Mouse (Mus musculus) testis, adult 2 months (tissue): ENCODE measurements around the gene Aff4. TPM values are rescaled to one million over a fixed set of nuclear protein-coding genes. Genes with fewer than 3 reads are reported as not detected.
"Not testable (repeated sequence)": the region's sequence is repeated elsewhere in the genome, so short reads cannot be mapped to it uniquely, and the experiment has no call there.

Source experiments
- H3K27ac ChIP-seq: fragments of 200-500 bp; 2 replicates; pipeline ENCODE4 v1.5.1; 2012; ENCODE audit warnings: low read depth, low read length; ENCODE audit not compliant: control insufficient read depth, insufficient read depth
- H3K27me3 ChIP-seq: fragments of 200-500 bp; 2 replicates; pipeline ENCODE4 v1.6.1; 2012; ENCODE audit warnings: mild to moderate bottlenecking, low read length, moderate library complexity; ENCODE audit not compliant: control insufficient read depth, insufficient read depth
- H3K36me3 ChIP-seq: fragments of 200-500 bp; 2 replicates; pipeline ENCODE4 v1.6.1; 2012; ENCODE audit warnings: mild to moderate bottlenecking, low read length; ENCODE audit not compliant: control insufficient read depth, insufficient read depth
- H3K4me1 ChIP-seq: fragments of 200-500 bp; 2 replicates; pipeline ENCODE4 v1.6.1; 2012; ENCODE audit warnings: low read length; ENCODE audit not compliant: control insufficient read depth, insufficient read depth
- H3K4me3 ChIP-seq: fragments of 200-500 bp; 2 replicates; pipeline ENCODE4 v1.5.1; 2012; ENCODE audit warnings: low read depth, mild to moderate bottlenecking, low read length, moderate library complexity, mixed read lengths; ENCODE audit not compliant: control insufficient read depth
- CTCF ChIP-seq: fragments of 200-500 bp; IDR thresholded peaks from 2 replicates; pipeline ENCODE4 v1.5.1; 2012; ENCODE audit warnings: low read depth, mild to moderate bottlenecking, inconsistent platforms, low read length, moderate library complexity; ENCODE audit not compliant: control insufficient read depth, insufficient read depth, insufficient replicate concordance
- POLR2A ChIP-seq: fragments of 200-500 bp; IDR thresholded peaks from 2 replicates; pipeline ENCODE4 v1.6.1; 2012; ENCODE audit warnings: low read depth, mild to moderate bottlenecking, inconsistent platforms, low read length, moderate library complexity; ENCODE audit not compliant: control insufficient read depth
- polyA plus RNA-seq: library from polyadenylated mRNA; depleted of rRNA; stranded (reverse); fragments of >200 nt; gene quantifications from 2 replicates; pipeline ENCODE4 v1.2.3, GENCODE M21; 2012

Gene Aff4
- polyA plus RNA-seq, 1 experiment = 22.9 TPM

DNA sequence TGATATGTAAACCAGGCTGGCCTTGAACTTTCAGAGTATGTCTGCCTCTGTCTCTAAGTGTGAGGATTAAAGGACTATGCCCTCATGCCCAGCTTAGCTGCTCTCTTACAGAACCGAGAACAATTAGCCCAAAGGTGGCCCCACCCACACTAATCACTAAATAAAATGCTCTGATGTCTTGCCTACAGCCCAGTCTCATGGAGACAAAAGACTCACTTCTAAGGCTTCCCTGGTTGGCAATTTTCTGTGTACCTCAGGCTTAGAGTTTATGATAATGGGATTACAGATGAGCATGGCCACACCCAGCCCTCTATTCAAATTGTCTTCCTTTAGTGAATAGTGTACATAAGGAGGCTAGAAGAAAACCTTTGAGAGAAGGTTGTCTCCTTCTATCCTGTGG, 39.2 kb upstream of the Aff4 start:
- no peak overlapping the region for H3K4me3 ChIP-seq
- no peaks in the 10 kb centered on the region for H3K36me3 ChIP-seq
- H3K4me1 ChIP-seq = peaks cover 2% of the 10 kb centered on the region
- no peak overlapping the region for H3K27ac ChIP-seq
- TF ChIP-seq CTCF (no peak), POLR2A (no peak)
- no peaks in the 10 kb centered on the region for H3K27me3 ChIP-seq

- H3K4me3 ChIP-seq, H3K27ac ChIP-seq, H3K4me1 ChIP-seq, H3K36me3 ChIP-seq, H3K27me3 ChIP-seq: not testable (repeated sequence)
Observed at GRCm38 (mm10) chr11:53312823-53313222, 37.8 kb upstream of the Aff4 start.

DNA sequence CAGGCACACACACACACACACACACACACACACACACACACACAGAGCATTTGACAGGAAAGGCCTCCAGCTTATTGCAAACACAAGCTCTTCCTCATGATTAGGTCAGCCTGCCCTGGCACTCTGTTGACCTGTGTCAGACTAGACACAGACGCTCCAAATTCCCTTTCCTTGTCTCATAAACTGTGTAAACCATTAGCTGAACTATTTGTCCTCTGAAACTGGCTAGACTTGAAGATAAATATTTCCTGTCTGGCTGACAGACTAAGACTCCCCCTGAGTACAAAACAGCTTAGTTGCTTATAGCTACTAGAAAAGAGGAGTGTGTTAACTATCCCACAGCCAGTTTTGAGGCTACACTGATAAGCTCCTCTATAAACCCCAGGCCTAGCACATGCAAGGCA, 35.9 kb upstream of the Aff4 start:
- Histone ChIP-seq H3K4me1 (no peaks in the 10 kb centered on the region), H3K27me3 (no peaks in the 10 kb centered on the region), H3K4me3 (no peak overlapping the region), H3K36me3 (no peaks in the 10 kb centered on the region), H3K27ac (0 out of 2 replicates have a peak overlapping the region, but pooled peaks have one; percentile 26)
- TF ChIP-seq CTCF = no peak
- no peak for TF ChIP-seq POLR2A

DNA sequence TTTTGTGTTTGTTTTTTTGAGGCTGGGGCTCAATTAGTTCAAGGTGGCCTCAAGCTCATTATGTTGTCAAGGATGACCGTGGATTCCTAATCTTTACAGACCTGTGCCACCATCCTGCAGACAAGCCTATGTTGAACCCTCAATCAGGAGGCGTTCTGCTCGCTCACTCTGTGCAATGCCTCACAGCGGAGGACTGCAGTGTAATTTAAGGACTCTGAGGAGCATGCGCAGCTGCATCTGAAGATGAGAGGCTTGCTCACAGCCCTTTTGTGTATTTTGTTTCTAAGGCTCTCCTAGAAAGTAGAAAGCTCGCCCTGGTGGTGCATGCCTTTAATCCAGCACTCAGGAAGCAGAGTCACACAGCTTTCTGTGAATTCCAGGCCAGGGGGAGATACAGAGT, 33.6 kb upstream of the Aff4 start:
- Histone ChIP-seq H3K4me1 (no peaks in the 10 kb centered on the region), H3K27ac (no peak overlapping the region; the same call in 1 of the 2 replicates), H3K27me3 (no peaks in the 10 kb centered on the region), H3K36me3 (no peaks in the 10 kb centered on the region), H3K4me3 (no peak overlapping the region)
- TF ChIP-seq POLR2A (no peak), CTCF (no peak)

DNA sequence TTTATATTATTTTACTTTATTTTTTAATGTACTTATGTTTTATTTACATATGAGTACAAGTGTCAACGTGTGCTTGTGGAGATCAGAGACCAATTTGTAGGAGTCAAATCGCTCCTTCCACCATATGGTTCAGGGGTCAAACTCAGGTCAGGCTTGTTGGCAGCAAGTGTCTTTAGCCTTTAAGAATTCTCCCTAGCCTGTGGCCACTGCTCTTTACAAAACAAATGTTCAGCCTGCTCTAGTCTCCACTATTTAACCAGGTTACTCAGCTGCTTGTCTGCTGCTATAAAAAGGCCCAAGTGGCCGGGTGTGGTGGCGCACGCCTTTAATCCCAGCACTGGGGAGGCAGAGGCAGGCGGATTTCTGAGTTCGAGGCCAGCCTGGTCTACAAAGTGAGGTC, 32.6 kb upstream of the Aff4 start:
- H3K4me1 ChIP-seq = no peaks in the 10 kb centered on the region; the same call in 1 of the 2 replicates
- TF ChIP-seq POLR2A = no peak
- TF ChIP-seq CTCF = no peak
- H3K27ac ChIP-seq = no peak overlapping the region
- no peaks in the 10 kb centered on the region for H3K27me3 ChIP-seq
- H3K4me3 ChIP-seq = no peak overlapping the region
- H3K36me3 ChIP-seq = no peaks in the 10 kb centered on the region

DNA sequence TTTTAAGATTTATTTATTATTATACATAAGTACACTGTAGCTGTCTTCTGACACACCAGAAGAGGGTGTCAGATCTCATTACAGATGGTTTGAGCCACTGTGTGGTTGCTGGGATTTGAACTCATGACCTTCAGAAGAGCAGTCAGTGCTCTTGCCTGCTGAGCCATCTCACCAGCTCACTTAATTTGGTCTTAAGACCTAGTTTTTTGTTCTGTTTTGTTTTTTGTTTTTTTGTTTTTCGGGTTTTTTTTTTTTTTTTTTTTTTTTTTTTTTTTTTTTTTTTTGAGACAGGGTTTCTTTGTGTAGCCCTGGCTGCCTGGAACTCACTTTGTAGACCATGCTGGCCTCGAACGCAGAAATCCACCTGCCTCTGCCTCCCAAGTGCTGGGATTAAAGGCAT, 32.1 kb upstream of the Aff4 start:
- not testable (repeated sequence) for H3K27ac ChIP-seq, H3K4me1 ChIP-seq, H3K27me3 ChIP-seq, H3K36me3 ChIP-seq, H3K4me3 ChIP-seq

DNA sequence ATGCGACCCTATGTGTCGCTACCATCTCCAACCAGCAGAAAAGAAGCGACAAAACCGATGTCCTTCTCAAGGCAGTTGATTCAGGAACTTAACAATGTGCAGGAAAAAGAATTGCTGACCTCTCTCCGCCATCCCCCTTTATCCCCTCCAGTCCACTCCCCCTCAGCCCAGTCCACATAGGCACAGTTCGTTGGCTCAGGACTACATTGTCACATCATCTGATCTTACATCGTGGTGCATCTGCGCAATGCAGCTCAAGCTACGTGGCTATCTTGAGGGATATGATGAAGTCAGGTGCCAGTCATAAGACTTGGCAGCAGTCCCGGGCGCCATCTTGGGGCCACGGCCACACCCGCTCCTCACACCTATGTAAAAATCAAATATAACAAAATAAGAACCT, 30.8 kb upstream of the Aff4 start:
- H3K36me3 ChIP-seq, H3K27me3 ChIP-seq, H3K27ac ChIP-seq, H3K4me1 ChIP-seq, H3K4me3 ChIP-seq: not testable (repeated sequence)

GRCm38 (mm10) chr11:53324512-53324968, 26.1 kb upstream of the Aff4 start, which contains the start of gene Zcchc10:
Zcchc10 (plus strand) TSS chr11:53324679.
- TF ChIP-seq CTCF = no peak
- peak; percentile 86 for TF ChIP-seq POLR2A
- peaks cover 2% of the 10 kb centered on the region; the same call in 1 of the 2 replicates for H3K36me3 ChIP-seq

More at GRCm38 (mm10) chr11:53324512-53324968, 26.1 kb upstream of the Aff4 start, which contains the start of gene Zcchc10:
- no peaks in the 10 kb centered on the region for H3K27me3 ChIP-seq
- H3K4me1 ChIP-seq = no peaks in the 10 kb centered on the region; the same call in 1 of the 2 replicates
- H3K4me3 ChIP-seq = peak within 1 kb of the TSS; percentile 89
- peak within 1 kb of the TSS; percentile 65 for H3K27ac ChIP-seq
